Mouse (Mus musculus) cerebellum, adult 2 months (tissue): Measurements from ENCODE around the gene Kmt2e.

Experiments
- CTCF ChIP-seq: fragments of 200-500 bp; IDR thresholded peaks from 2 replicates; pipeline ENCODE4 v1.5.1; 2011; ENCODE audit warnings: low read depth, mild to moderate bottlenecking, control low read depth, low read length, moderate library complexity, borderline replicate concordance; ENCODE audit not compliant: insufficient read depth
- POLR2A ChIP-seq: fragments of 200-500 bp; IDR thresholded peaks from 2 replicates; pipeline ENCODE4 v1.6.1; 2011; ENCODE audit warnings: low read length, control low read depth, borderline replicate concordance; ENCODE audit not compliant: insufficient read depth

DNA sequence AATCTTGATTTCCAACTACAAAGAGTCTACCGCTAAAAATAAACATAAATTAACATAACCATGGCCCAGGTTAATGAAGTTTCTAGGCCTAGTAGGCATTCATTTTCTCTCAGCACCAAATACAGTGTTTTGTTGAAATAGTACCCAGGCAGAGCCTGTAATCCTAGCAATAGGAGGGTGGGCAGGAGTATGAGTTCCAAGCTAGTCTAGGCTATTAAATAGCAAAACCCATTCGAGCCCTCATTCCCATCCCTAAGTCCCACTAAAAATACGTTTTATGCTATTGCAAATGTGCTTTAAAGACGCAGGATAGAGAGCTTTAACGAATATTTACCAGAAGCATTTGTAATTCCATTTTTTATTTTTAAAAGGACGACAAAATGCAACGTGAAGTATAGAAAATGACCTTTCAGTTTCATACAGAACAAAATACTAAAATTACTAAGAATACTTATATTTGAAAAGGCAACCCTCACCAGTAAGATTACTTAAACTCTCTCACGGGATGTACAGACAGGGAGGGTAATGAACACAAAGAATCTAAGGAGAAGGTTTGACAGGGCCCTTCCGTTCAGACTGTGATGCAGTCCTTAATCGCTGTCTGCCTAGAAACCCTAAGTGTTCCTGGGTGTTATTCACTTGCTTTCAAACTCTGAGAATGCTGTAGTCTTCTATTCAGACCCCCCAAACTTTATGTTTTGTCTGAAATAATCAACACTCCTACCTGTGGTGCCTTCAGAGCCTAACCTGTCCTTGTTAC, 2.1 kb upstream of the Kmt2e start:
- TF ChIP-seq CTCF = no peak
- no peak for TF ChIP-seq POLR2A
